Mouse (Mus musculus) liver, adult 2 months (tissue): ENCODE measurements at regions not wholly inside any gene's neighbourhood (a gene's known extent, or its start where the extent isn't known, plus 50 kb on each side); places are given as distances from the start of the nearest gene placed in this dataset.

ENCODE experiments used
- DNase-seq: peaks from one replicate; pipeline ENCODE4 v3.0.0-alpha.2; 2011; ENCODE audit warnings: low read depth, low spot score; ENCODE audit errors: extremely low read depth
- H3K27ac ChIP-seq: fragments of 200-500 bp; replicated peaks from 2 replicates; pipeline ENCODE4 v1.5.1; 2012; ENCODE audit warnings: low read depth, mild to moderate bottlenecking, control low read depth, inconsistent platforms, low read length; ENCODE audit not compliant: insufficient read depth
- H3K27me3 ChIP-seq: fragments of 200-500 bp; 2 replicates; pipeline ENCODE4 v1.6.1; 2012; ENCODE audit warnings: mild to moderate bottlenecking, moderate library complexity, low read length, inconsistent platforms; ENCODE audit not compliant: control insufficient read depth, insufficient read depth
- H3K36me3 ChIP-seq: fragments of 200-500 bp; 2 replicates; pipeline ENCODE4 v1.6.1; 2012; ENCODE audit warnings: low read length, inconsistent platforms; ENCODE audit not compliant: control insufficient read depth, insufficient read depth
- H3K4me1 ChIP-seq: fragments of 200-500 bp; 2 replicates; pipeline ENCODE4 v1.6.1; 2011; ENCODE audit warnings: low read length; ENCODE audit not compliant: control insufficient read depth, insufficient read depth
- H3K4me3 ChIP-seq: fragments of 200-500 bp; 2 replicates; pipeline ENCODE4 v1.5.1; 2011; ENCODE audit warnings: low read depth, mild to moderate bottlenecking, control low read depth, low read length, moderate library complexity; ENCODE audit not compliant: insufficient read depth
- H3K79me2 ChIP-seq: fragments of 200-500 bp; 2 replicates; pipeline ENCODE4 v1.6.1; 2012; ENCODE audit warnings: inconsistent platforms, mild to moderate bottlenecking, low read length, moderate library complexity; ENCODE audit not compliant: control insufficient read depth, insufficient read depth
- H3K9ac ChIP-seq: fragments of 200-500 bp; 2 replicates; pipeline ENCODE4 v1.6.1; 2012; ENCODE audit warnings: low read depth, mild to moderate bottlenecking, control low read depth, inconsistent platforms, low read length
- CTCF ChIP-seq: fragments of 200-500 bp; IDR thresholded peaks from 2 replicates; pipeline ENCODE4 v1.5.1; 2011; ENCODE audit warnings: low read depth, low read length, control low read depth
- POLR2A ChIP-seq: fragments of 200-500 bp; IDR thresholded peaks from 2 replicates; pipeline ENCODE4 v1.6.1; 2011; ENCODE audit warnings: low read length, control low read depth; ENCODE audit not compliant: insufficient read depth; ENCODE audit errors: extremely low read depth
- WGBS: fragments of 180-500 bp; shearing (Covaris S2); methylation state at CpG from one replicate; pipeline ENCODE4 v1.1.7; 2018; 5-methylcytosine and 5-hydroxymethylcytosine counted together

- 78% methylated on average over 1 of the region's 1 CpGs for WGBS
- TF ChIP-seq POLR2A (no peak), CTCF (no peak)
- H3K4me3 ChIP-seq = no peak overlapping the region
- H3K9ac ChIP-seq = no peak overlapping the region
- no peak for DNase-seq
- no peaks in the 10 kb centered on the region for H3K79me2 ChIP-seq
- no peaks in the 10 kb centered on the region for H3K27me3 ChIP-seq
- H3K36me3 ChIP-seq = no peaks in the 10 kb centered on the region
- H3K4me1 ChIP-seq = no peaks in the 10 kb centered on the region
- H3K27ac ChIP-seq = no peak overlapping the region
Observed at GRCm38 (mm10) chr3:128014909-128015308, 118.8 kb upstream of the Fam241a start.

GRCm38 (mm10) chr3:128002905-128003641 is 106.9 kb upstream of the Fam241a start:
- Histone ChIP-seq H3K9ac (no peak overlapping the region), H3K79me2 (no peaks in the 10 kb centered on the region), H3K4me3 (no peak overlapping the region), H3K27ac (no peak overlapping the region), H3K4me1 (no peaks in the 10 kb centered on the region), H3K36me3 (no peaks in the 10 kb centered on the region), H3K27me3 (no peaks in the 10 kb centered on the region)
- WGBS = 84% methylated on average over 18 of the region's 18 CpGs
- DNase-seq = no peak
- no peak for TF ChIP-seq POLR2A
- TF ChIP-seq CTCF = no peak

- WGBS = 79% methylated on average over 6 of the region's 6 CpGs
- Histone ChIP-seq H3K27ac (no peak overlapping the region), H3K4me1 (no peaks in the 10 kb centered on the region), H3K79me2 (no peaks in the 10 kb centered on the region), H3K4me3 (no peak overlapping the region), H3K36me3 (no peaks in the 10 kb centered on the region), H3K27me3 (no peaks in the 10 kb centered on the region), H3K9ac (no peak overlapping the region)
- no peak for TF ChIP-seq POLR2A
- peak; percentile 42 for TF ChIP-seq CTCF
- DNase-seq = peak; percentile 36
Observed at GRCm38 (mm10) chr3:128001924-128002501, 105.9 kb upstream of the Fam241a start.

GRCm38 (mm10) chr3:127995678-127996077 is 99.6 kb upstream of the Fam241a start:
- no peaks in the 10 kb centered on the region for H3K4me1 ChIP-seq
- WGBS = 48% methylated on average over 7 of the region's 7 CpGs
- no peak overlapping the region for H3K9ac ChIP-seq
- no peak overlapping the region for H3K4me3 ChIP-seq
- DNase-seq = no peak
- no peaks in the 10 kb centered on the region for H3K27me3 ChIP-seq
- no peak overlapping the region for H3K27ac ChIP-seq
- no peaks in the 10 kb centered on the region for H3K79me2 ChIP-seq
- no peaks in the 10 kb centered on the region for H3K36me3 ChIP-seq
- TF ChIP-seq CTCF (no peak), POLR2A (no peak)

- WGBS = 62% methylated on average over 6 of the region's 6 CpGs
- H3K4me3 ChIP-seq = no peak overlapping the region
- no peaks in the 10 kb centered on the region for H3K4me1 ChIP-seq
- H3K27ac ChIP-seq = no peak overlapping the region
- TF ChIP-seq CTCF (no peak), POLR2A (no peak)
- no peak overlapping the region for H3K9ac ChIP-seq
- no peak for DNase-seq
- H3K36me3 ChIP-seq = no peaks in the 10 kb centered on the region
- H3K79me2 ChIP-seq = no peaks in the 10 kb centered on the region
- H3K27me3 ChIP-seq = no peaks in the 10 kb centered on the region
Observed at GRCm38 (mm10) chr3:127987583-127987982, 91.5 kb upstream of the Fam241a start.

GRCm38 (mm10) chr3:127985165-127985564 is 89.0 kb upstream of the Fam241a start:
- 83% methylated on average over 3 of the region's 3 CpGs for WGBS
- no peaks in the 10 kb centered on the region for H3K79me2 ChIP-seq
- no peak overlapping the region for H3K27ac ChIP-seq
- no peak overlapping the region for H3K4me3 ChIP-seq
- H3K4me1 ChIP-seq = no peaks in the 10 kb centered on the region
- H3K27me3 ChIP-seq = no peaks in the 10 kb centered on the region
- TF ChIP-seq POLR2A (no peak), CTCF (no peak)
- H3K9ac ChIP-seq = no peak overlapping the region
- no peak for DNase-seq
- no peaks in the 10 kb centered on the region for H3K36me3 ChIP-seq
